Mouse (Mus musculus): Measurements from ENCODE around the gene Fcer1a. TPM values are rescaled to one million over a fixed set of nuclear protein-coding genes. Genes with fewer than 3 reads are reported as not detected.
"Not testable (repeated sequence)": the region's sequence is repeated elsewhere in the genome, so short reads cannot be mapped to it uniquely, and the experiment has no call there.

The Fcer1a gene
- total RNA-seq (2022) = not detected

- no peak for DNase-seq (ENCODE audit: low spot score)
These were observed at the start of gene Fcer1a for GRCm38 (mm10) chr1:173227081-173227480. TSS of gene Fcer1a (minus strand) at chr1:173227214.

DNA sequence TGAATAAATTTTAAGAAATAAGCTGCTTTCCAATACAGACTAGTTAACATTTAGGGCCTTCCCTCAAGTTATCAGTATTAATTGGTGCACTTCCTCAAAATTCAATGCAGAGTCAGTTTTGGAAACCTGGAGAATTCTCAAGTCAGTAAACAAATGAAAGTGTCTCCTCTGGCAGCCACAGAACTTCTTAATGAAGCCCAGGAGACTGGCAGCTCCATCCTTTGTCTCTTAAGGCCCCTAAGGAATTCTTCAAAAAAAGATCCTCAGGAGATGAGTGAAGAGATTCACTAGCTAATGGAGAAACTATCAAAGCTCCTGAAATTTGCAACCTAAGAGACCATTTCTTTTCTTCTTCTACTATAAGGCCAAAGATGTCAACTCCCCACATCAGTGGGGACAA lies 38.7 kb upstream of the Fcer1a start, which contains the start of gene Olfr418:
TSS of gene Olfr418 (plus strand) at position 301 of the 400 bp plus-strand sequence.
- DNase-seq (ENCODE audit: low spot score) = no peak

- no peak for DNase-seq (ENCODE audit: low spot score)
These were observed 22.9 kb upstream of the Fcer1a start for GRCm38 (mm10) chr1:173249888-173250287.

- DNase-seq (ENCODE audit: low spot score) = not testable (repeated sequence)
These were observed 10.0 kb upstream of the Fcer1a start for GRCm38 (mm10) chr1:173237004-173237403.

DNA sequence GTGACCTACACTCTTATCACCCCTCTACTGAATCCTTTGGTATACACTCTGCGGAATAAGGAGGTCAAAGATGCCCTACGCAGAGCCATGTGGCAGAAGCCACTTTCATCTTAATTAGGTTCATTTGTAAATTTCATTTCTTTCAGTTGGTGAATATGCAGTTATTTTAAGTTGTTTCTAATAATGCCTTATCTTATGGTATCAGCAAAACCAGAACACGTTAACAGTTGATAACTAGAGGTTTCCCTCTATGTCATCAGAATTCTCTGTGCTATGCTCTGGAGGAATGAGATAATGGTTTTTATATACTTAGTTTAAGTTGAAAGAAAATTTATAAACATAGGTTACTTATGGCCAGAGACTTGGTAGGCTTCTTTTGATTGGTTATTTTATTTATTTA lies 10.5 kb downstream of the Fcer1a start:
- DNase-seq (ENCODE audit: low spot score) = no peak

DNA sequence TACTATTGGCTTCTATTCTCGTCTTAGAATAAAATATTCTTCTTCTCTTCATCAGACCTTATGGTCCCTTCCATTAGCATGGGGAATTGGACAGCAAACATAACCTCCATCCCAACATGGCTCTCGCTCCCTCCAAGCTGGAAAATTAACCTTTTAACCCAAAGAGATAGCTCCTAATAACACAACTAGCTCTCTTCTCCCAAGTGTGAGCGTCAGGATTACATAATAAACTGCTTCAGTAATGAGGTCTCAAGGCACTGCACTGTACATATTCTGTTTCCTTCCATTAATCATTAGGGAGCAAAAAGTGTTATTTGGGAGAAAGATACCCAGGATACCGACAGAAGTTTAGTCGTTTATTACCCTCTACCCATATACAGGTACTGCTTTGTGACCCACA lies 14.9 kb downstream of the Fcer1a start, which contains the start of gene Olfr1404:
TSS of gene Olfr1404 (plus strand) at position 301 of the 400 bp plus-strand sequence.
- no peak for DNase-seq (ENCODE audit: low spot score)

GRCm38 (mm10) chr1:173197508-173197907 lies 29.5 kb downstream of the Fcer1a start, which contains the start of gene Olfr218:
TSS of gene Olfr218 (plus strand) at chr1:173197808.
- no peak for DNase-seq (ENCODE audit: low spot score)

- DNase-seq (ENCODE audit: low spot score) = no peak
These were observed 30.7 kb downstream of the Fcer1a start for GRCm38 (mm10) chr1:173196359-173196758.

GRCm38 (mm10) chr1:173192059-173192458 lies 35.0 kb downstream of the Fcer1a start:
- DNase-seq (ENCODE audit: low spot score) = no peak

DNA sequence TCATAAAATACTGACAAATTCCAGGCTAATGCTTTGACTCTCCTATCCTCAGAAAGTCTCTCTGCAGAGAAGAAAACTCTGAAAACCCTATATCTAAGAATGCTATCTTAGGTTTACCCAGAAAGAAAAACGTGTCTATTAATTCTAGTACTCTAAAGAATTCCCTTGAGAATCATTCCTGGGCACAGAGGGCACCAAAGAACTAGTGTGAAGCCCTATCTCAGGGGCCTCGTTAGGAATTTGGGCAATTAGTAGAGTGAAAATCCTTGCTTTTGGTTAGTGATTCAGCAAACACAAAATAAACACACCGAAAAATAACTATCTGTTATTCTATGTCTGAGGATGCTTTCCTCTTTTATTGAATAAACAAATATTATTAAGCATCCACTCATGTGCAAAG lies 36.5 kb downstream of the Fcer1a start, which contains the start of gene Olfr1406:
TSS of gene Olfr1406 (minus strand) at position 101 of the 400 bp plus-strand sequence.
- no peak for DNase-seq (ENCODE audit: low spot score)

DNA sequence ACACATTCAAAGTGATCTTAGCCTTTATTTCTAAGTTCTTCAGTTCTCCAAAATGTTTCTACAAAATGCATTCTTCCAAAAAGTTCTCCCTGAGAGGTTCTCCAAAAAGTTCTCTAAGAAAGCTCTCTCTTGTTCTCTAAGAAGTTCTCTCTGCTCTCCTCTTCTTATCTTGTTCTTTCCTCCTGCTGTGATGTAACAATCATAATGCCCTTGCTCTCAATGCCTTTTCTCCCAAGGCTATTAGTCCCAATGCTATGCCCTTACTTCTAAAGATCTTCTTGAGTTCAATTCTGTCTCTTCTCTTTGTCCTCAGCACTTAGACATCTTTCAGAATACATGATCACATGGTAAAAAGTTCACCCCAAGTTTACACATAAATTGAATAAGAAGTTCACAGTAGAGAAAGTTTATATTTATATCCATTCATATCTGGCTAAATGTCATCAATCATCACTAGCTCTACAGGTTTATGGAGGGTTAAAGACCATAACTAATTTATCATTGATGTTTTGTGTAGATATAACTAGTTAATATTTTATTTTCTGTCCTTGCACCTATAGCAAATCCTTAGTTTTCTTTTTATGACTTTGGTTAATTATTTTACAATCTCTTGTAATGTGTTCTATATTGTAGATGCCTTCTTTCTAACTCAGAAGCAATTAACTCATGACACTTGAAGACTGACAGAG lies 52.7 kb downstream of the Fcer1a start:
- DNase-seq (ENCODE audit: low spot score) = no peak

Other genes starting within 250 kb of the Fcer1a start
- not detected for gene Olfr1408, start 89.8 kb downstream of the Fcer1a start, total RNA-seq (2022)
- not detected for gene Olfr1406, start 36.6 kb downstream of the Fcer1a start, total RNA-seq (2022)
- not detected for gene Olfr218, start 29.4 kb downstream of the Fcer1a start, total RNA-seq (2022)
- gene Olfr1404, start 14.8 kb downstream of the Fcer1a start, total RNA-seq (2022) = not detected
- not detected for gene Olfr418, start 38.8 kb upstream of the Fcer1a start, total RNA-seq (2022)
- gene Mptx2, start 50.6 kb upstream of the Fcer1a start, total RNA-seq (2022) = not detected
- under 1 TPM; 0.23 to 0.56 (median 0.37) TPM for gene Ackr1, start 106.5 kb upstream of the Fcer1a start, total RNA-seq (2022)
- gene Aim2, start 123.7 kb upstream of the Fcer1a start, total RNA-seq (2022) = 1 to 10 TPM in 3 of 4 experiments, under 1 TPM in 1; 0.65 to 3.1 (median 1.4) TPM
- gene Cadm3, start 140.5 kb upstream of the Fcer1a start, total RNA-seq (2022) = 1 to 10 TPM; 1.8 to 2.8 (median 2.6) TPM